In genomic region chr1:168214040-168214443, GRCm38 (mm10) we compare ENCODE assay signal across 8 mouse cellular contexts.
DNase-seq lines count a peak whose midpoint lies in the region; ATAC-seq and TF ChIP-seq lines count a peak whose summit lies in the region.

No protein-coding gene starts in this region.

- no peaks in the 10 kb centered on the region for H3K36me3 ChIP-seq in E14TG2a.4 (ENCODE audit: insufficient read depth, low read length)
- peaks cover 9% of the 10 kb centered on the region for H3K36me3 ChIP-seq in heart, embryonic 12.5 days
- H3K36me3 ChIP-seq in kidney, embryonic 16.5 days (ENCODE audit: insufficient read depth, low read length), result peaks cover 5% of the 10 kb centered on the region
- 0 out of 2 replicates have a peak, but pooled peaks cover 3% of the 10 kb centered on the region for H3K36me3 ChIP-seq in neural tube, embryonic 11.5 days (ENCODE audit: control insufficient read depth, insufficient read depth, low read length)

- no peak overlapping the region for H3K9ac ChIP-seq in heart, embryonic 12.5 days
- H3K9ac ChIP-seq in kidney, embryonic 16.5 days (replicated peaks; ENCODE audit: low read length), result no peak overlapping the region
- H3K9ac ChIP-seq in neural tube, embryonic 11.5 days (ENCODE audit: low read length), result no peak overlapping the region

- peak; percentile 60; the same call in 1 of the 2 replicates for ATAC-seq in erythroid progenitor cell, adult 5-6 weeks (replicated peaks; ENCODE audit: low FRiP score, poor library complexity, severe bottlenecking)
- peak; percentile 69; the same call in 1 of the 2 replicates for ATAC-seq in heart, embryonic 12.5 days (ENCODE audit: insufficient number of reproducible peaks, low FRiP score)
- ATAC-seq in kidney, embryonic 16.5 days (ENCODE audit: low FRiP score, low TSS enrichment), result peak; percentile 82
- peak; percentile 87 for ATAC-seq in neural tube, embryonic 11.5 days (ENCODE audit: insufficient read depth, low FRiP score, low TSS enrichment)

- H3K27ac ChIP-seq in heart, embryonic 12.5 days (ENCODE audit: poor library complexity, severe bottlenecking), result no peak overlapping the region
- H3K27ac ChIP-seq in kidney, embryonic 16.5 days (ENCODE audit: low read length), result no peak overlapping the region
- no peak overlapping the region for H3K27ac ChIP-seq in neural tube, embryonic 11.5 days (ENCODE audit: low read depth, low read length)

- TF ChIP-seq CTCF in E14TG2a.4 (conservative IDR thresholded peaks at IDR 0.05; ENCODE audit: low read length), result peak; percentile 82

- 0 out of 2 replicates have a peak overlapping the region, but pooled peaks have one; percentile 17 for H3K4me3 ChIP-seq in E14TG2a.4 (replicated peaks; ENCODE audit: low read length)
- H3K4me3 ChIP-seq in heart, embryonic 12.5 days, result no peak overlapping the region
- H3K4me3 ChIP-seq in kidney, embryonic 16.5 days (ENCODE audit: low read length), result no peak overlapping the region
- H3K4me3 ChIP-seq in neural tube, embryonic 11.5 days (ENCODE audit: low read depth, low read length), result no peak overlapping the region

- peak; percentile 76 for DNase-seq in brain, embryonic 18.5 days (ENCODE audit: low read depth, low spot score)
- DNase-seq in liver, result peak; percentile 78
- peak; percentile 89 for DNase-seq in neural tube, embryonic 11.5 days (ENCODE audit: low spot score)
- peak; percentile 80 for DNase-seq in testis, postnatal 10 days (ENCODE audit: low spot score)

- peaks cover 55% of the 10 kb centered on the region for H3K4me1 ChIP-seq in E14TG2a.4 (replicated peaks; ENCODE audit: low read depth, low read length)
- H3K4me1 ChIP-seq in heart, embryonic 12.5 days (replicated peaks), result peaks cover 47% of the 10 kb centered on the region
- peaks cover 34% of the 10 kb centered on the region for H3K4me1 ChIP-seq in kidney, embryonic 16.5 days (ENCODE audit: insufficient read depth, low read length)
- peaks cover 15% of the 10 kb centered on the region for H3K4me1 ChIP-seq in neural tube, embryonic 11.5 days (ENCODE audit: control insufficient read depth, insufficient read depth, low read length)

- peaks cover 8% of the 10 kb centered on the region; the same call in 1 of the 2 replicates for H3K9me3 ChIP-seq in E14TG2a.4 (ENCODE audit: low read length)
- H3K9me3 ChIP-seq in heart, embryonic 12.5 days (replicated peaks), result no peaks in the 10 kb centered on the region
- H3K9me3 ChIP-seq in kidney, embryonic 16.5 days (ENCODE audit: low read length), result no peaks in the 10 kb centered on the region
- H3K9me3 ChIP-seq in neural tube, embryonic 11.5 days (ENCODE audit: control insufficient read depth, low read length), result no peaks in the 10 kb centered on the region

- 6% methylated on average over 5 of the region's 5 CpGs for WGBS in heart, embryonic 12.5 days
- 10% methylated on average over 5 of the region's 5 CpGs for WGBS in kidney, embryonic 16.5 days
- 4% methylated on average over 5 of the region's 5 CpGs for WGBS in neural tube, embryonic 11.5 days

- H3K27me3 ChIP-seq in E14TG2a.4 (ENCODE audit: insufficient read depth, low read length), result peaks cover 27% of the 10 kb centered on the region; the same call in 1 of the 2 replicates
- H3K27me3 ChIP-seq in heart, embryonic 12.5 days (replicated peaks), result no peaks in the 10 kb centered on the region
- H3K27me3 ChIP-seq in kidney, embryonic 16.5 days (ENCODE audit: insufficient read depth, low read length), result no peaks in the 10 kb centered on the region
- no peaks in the 10 kb centered on the region for H3K27me3 ChIP-seq in neural tube, embryonic 11.5 days (ENCODE audit: control insufficient read depth, insufficient read depth, low read length)

- H3K4me2 ChIP-seq in heart, embryonic 12.5 days, result peak overlapping the region; percentile 33
- no peak overlapping the region for H3K4me2 ChIP-seq in kidney, embryonic 16.5 days (replicated peaks; ENCODE audit: low read depth, low read length)
- H3K4me2 ChIP-seq in neural tube, embryonic 11.5 days (ENCODE audit: low read depth), result no peak overlapping the region
